Mouse (Mus musculus): ENCODE measurements around the gene Ccdc40. TPM values are rescaled to one million over a fixed set of nuclear protein-coding genes. Genes with fewer than 3 reads are reported as not detected.
A peak's percentile ranks its signal among the peaks of the same experiment; 100 is the strongest.

Ccdc40 gene
- polyA plus RNA-seq, 1 experiment: 2.5 TPM

GRCm38 (mm10) chr11:119205738-119206137 lies 22.6 kb upstream of the Ccdc40 start:
- no peak overlapping the region for H3K4me3 ChIP-seq (ENCODE audit: control insufficient read depth, insufficient read depth, low read length)
- DNase-seq: no peak
- 99% methylated on average over 10 of the region's 10 CpGs for WGBS
- H3K27me3 ChIP-seq (ENCODE audit: control insufficient read depth, insufficient read depth, low read length): no peaks in the 10 kb centered on the region
- no peak overlapping the region for H3K27ac ChIP-seq (ENCODE audit: control insufficient read depth, insufficient read depth, low read length)
- H3K36me3 ChIP-seq (ENCODE audit: control insufficient read depth, insufficient read depth, low read length): no peaks in the 10 kb centered on the region
- no peaks in the 10 kb centered on the region for H3K4me1 ChIP-seq (replicated peaks; ENCODE audit: control insufficient read depth, insufficient read depth, low read length)
- TF ChIP-seq POLR2A (IDR thresholded peaks at IDR 0.05; ENCODE audit: control insufficient read depth, extremely low read depth, insufficient read depth, low read length, poor library complexity) (no peak), CTCF (IDR thresholded peaks at IDR 0.05; ENCODE audit: borderline replicate concordance, control insufficient read depth, extremely low read depth, insufficient read depth, low read length, poor library complexity) (no peak)

GRCm38 (mm10) chr11:119206562-119206961 lies 21.8 kb upstream of the Ccdc40 start:
- peak; percentile 50 for DNase-seq
- H3K27ac ChIP-seq (ENCODE audit: control insufficient read depth, insufficient read depth, low read length): no peak overlapping the region
- TF ChIP-seq CTCF (IDR thresholded peaks at IDR 0.05; ENCODE audit: borderline replicate concordance, control insufficient read depth, extremely low read depth, insufficient read depth, low read length, poor library complexity) (peak; percentile 87; the same call in 1 of the 2 replicates), POLR2A (IDR thresholded peaks at IDR 0.05; ENCODE audit: control insufficient read depth, extremely low read depth, insufficient read depth, low read length, poor library complexity) (no peak)
- H3K27me3 ChIP-seq (ENCODE audit: control insufficient read depth, insufficient read depth, low read length): no peaks in the 10 kb centered on the region
- H3K4me3 ChIP-seq (ENCODE audit: control insufficient read depth, insufficient read depth, low read length): no peak overlapping the region
- 50% methylated on average over 5 of the region's 5 CpGs for WGBS
- no peaks in the 10 kb centered on the region for H3K4me1 ChIP-seq (replicated peaks; ENCODE audit: control insufficient read depth, insufficient read depth, low read length)
- no peaks in the 10 kb centered on the region for H3K36me3 ChIP-seq (ENCODE audit: control insufficient read depth, insufficient read depth, low read length)

GRCm38 (mm10) chr11:119207986-119208385 lies 20.4 kb upstream of the Ccdc40 start:
- no peaks in the 10 kb centered on the region for H3K4me1 ChIP-seq (replicated peaks; ENCODE audit: control insufficient read depth, insufficient read depth, low read length)
- H3K36me3 ChIP-seq (ENCODE audit: control insufficient read depth, insufficient read depth, low read length): no peaks in the 10 kb centered on the region
- over 99% methylated on average over 6 of the region's 6 CpGs for WGBS
- DNase-seq: no peak
- H3K27me3 ChIP-seq (ENCODE audit: control insufficient read depth, insufficient read depth, low read length): no peaks in the 10 kb centered on the region
- H3K27ac ChIP-seq (ENCODE audit: control insufficient read depth, insufficient read depth, low read length): no peak overlapping the region
- H3K4me3 ChIP-seq (ENCODE audit: control insufficient read depth, insufficient read depth, low read length): no peak overlapping the region
- TF ChIP-seq POLR2A (IDR thresholded peaks at IDR 0.05; ENCODE audit: control insufficient read depth, extremely low read depth, insufficient read depth, low read length, poor library complexity) (no peak), CTCF (IDR thresholded peaks at IDR 0.05; ENCODE audit: borderline replicate concordance, control insufficient read depth, extremely low read depth, insufficient read depth, low read length, poor library complexity) (no peak)

- H3K36me3 ChIP-seq (ENCODE audit: control insufficient read depth, insufficient read depth, low read length): no peaks in the 10 kb centered on the region
- no peak overlapping the region for H3K4me3 ChIP-seq (ENCODE audit: control insufficient read depth, insufficient read depth, low read length)
- 96% methylated on average over 20 of the region's 20 CpGs for WGBS
- H3K4me1 ChIP-seq (replicated peaks; ENCODE audit: control insufficient read depth, insufficient read depth, low read length): no peaks in the 10 kb centered on the region
- H3K27me3 ChIP-seq (ENCODE audit: control insufficient read depth, insufficient read depth, low read length): no peaks in the 10 kb centered on the region
- no peak for TF ChIP-seq POLR2A (IDR thresholded peaks at IDR 0.05; ENCODE audit: control insufficient read depth, extremely low read depth, insufficient read depth, low read length, poor library complexity)
- TF ChIP-seq CTCF (IDR thresholded peaks at IDR 0.05; ENCODE audit: borderline replicate concordance, control insufficient read depth, extremely low read depth, insufficient read depth, low read length, poor library complexity): no peak
- no peak for DNase-seq
- H3K27ac ChIP-seq (ENCODE audit: control insufficient read depth, insufficient read depth, low read length): no peak overlapping the region
These were observed 19.5 kb upstream of the Ccdc40 start for GRCm38 (mm10) chr11:119208870-119209370.

GRCm38 (mm10) chr11:119209371-119210025 lies 18.9 kb upstream of the Ccdc40 start:
- WGBS: 91% methylated on average over 10 of the region's 10 CpGs
- H3K27ac ChIP-seq (ENCODE audit: control insufficient read depth, insufficient read depth, low read length): no peak overlapping the region
- no peak overlapping the region for H3K4me3 ChIP-seq (ENCODE audit: control insufficient read depth, insufficient read depth, low read length)
- H3K36me3 ChIP-seq (ENCODE audit: control insufficient read depth, insufficient read depth, low read length): no peaks in the 10 kb centered on the region
- H3K27me3 ChIP-seq (ENCODE audit: control insufficient read depth, insufficient read depth, low read length): no peaks in the 10 kb centered on the region
- H3K4me1 ChIP-seq (replicated peaks; ENCODE audit: control insufficient read depth, insufficient read depth, low read length): no peaks in the 10 kb centered on the region
- TF ChIP-seq CTCF (IDR thresholded peaks at IDR 0.05; ENCODE audit: borderline replicate concordance, control insufficient read depth, extremely low read depth, insufficient read depth, low read length, poor library complexity) (no peak), POLR2A (IDR thresholded peaks at IDR 0.05; ENCODE audit: control insufficient read depth, extremely low read depth, insufficient read depth, low read length, poor library complexity) (no peak)
- no peak for DNase-seq

GRCm38 (mm10) chr11:119210321-119211100 lies 17.9 kb upstream of the Ccdc40 start:
- 95% methylated on average over 32 of the region's 32 CpGs for WGBS
- Histone ChIP-seq H3K36me3 (ENCODE audit: control insufficient read depth, insufficient read depth, low read length) (no peaks in the 10 kb centered on the region), H3K27ac (ENCODE audit: control insufficient read depth, insufficient read depth, low read length) (no peak overlapping the region), H3K4me1 (replicated peaks; ENCODE audit: control insufficient read depth, insufficient read depth, low read length) (peaks cover 7% of the 10 kb centered on the region), H3K4me3 (ENCODE audit: control insufficient read depth, insufficient read depth, low read length) (no peak overlapping the region), H3K27me3 (ENCODE audit: control insufficient read depth, insufficient read depth, low read length) (no peaks in the 10 kb centered on the region)
- no peak for DNase-seq
- TF ChIP-seq CTCF (IDR thresholded peaks at IDR 0.05; ENCODE audit: borderline replicate concordance, control insufficient read depth, extremely low read depth, insufficient read depth, low read length, poor library complexity): no peak
